Mouse (Mus musculus) kidney, adult 18-20 months (tissue): ENCODE data around the gene Gm2012.
"Not testable (repeated sequence)": the region's sequence is repeated elsewhere in the genome, so short reads cannot be mapped to it uniquely, and the experiment has no call there.

Experiments
- DNase-seq: peaks from one replicate; pipeline ENCODE4 v3.0.0; 2021

Gene Gm2012

GRCm38 (mm10) chrX:26231255-26231654, at the start of gene Gm2012:
TSS of gene Gm2012 (minus strand) at chrX:26231355.
- not testable (repeated sequence) for DNase-seq

GRCm38 (mm10) chrX:26159146-26159545, 72.0 kb downstream of the Gm2012 start:
- DNase-seq = not testable (repeated sequence)
